Mouse (Mus musculus) pancreas, adult 10 weeks (tissue): ENCODE measurements around the gene Ociad2. TPM values are rescaled to one million over a fixed set of nuclear protein-coding genes. Genes with fewer than 3 reads are reported as not detected.

Experiments
- polyA plus RNA-seq: library from polyadenylated mRNA; stranded (reverse); fragments of 350-450 nt; fragmentation: Illumina TruSeq; extraction: RNeasy Lipid Tissue Mini Kit (QIAGEN cat#74804); gene quantifications from one replicate; pipeline ENCODE4 v1.2.3, GENCODE M21; 2015; ENCODE audit warnings: low read depth, low replicate concordance; ENCODE audit not compliant: insufficient read depth

Gene Ociad2
- polyA plus RNA-seq = 5.1 TPM

DNA sequence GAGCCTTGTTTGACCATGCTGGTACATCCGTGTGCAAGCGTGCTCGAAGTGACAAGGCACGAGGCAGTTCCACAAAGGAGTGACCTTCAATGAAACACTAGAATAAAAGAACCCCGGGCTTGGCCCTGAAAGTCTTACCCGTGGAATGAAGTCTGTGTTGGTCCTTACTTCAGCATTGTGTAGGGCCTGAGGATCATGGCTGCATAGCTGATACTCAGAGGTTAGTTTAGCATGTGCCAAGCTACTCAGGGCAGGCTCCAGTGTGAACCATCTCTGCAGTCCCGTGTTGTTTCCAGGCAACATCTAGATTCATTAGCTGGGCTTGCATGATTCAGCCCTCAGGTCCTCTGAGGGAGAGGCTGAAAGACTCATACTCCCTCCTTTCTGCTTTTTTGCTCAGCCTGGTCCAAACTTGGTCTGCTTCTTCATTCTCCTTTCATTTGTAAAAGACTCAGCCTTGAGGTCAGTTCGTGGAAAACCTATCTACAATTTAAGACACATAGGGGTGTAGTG, at the start of gene Ociad2:
Ociad2 (minus strand) TSS at position 306 of the 513 bp plus-strand sequence.

DNA sequence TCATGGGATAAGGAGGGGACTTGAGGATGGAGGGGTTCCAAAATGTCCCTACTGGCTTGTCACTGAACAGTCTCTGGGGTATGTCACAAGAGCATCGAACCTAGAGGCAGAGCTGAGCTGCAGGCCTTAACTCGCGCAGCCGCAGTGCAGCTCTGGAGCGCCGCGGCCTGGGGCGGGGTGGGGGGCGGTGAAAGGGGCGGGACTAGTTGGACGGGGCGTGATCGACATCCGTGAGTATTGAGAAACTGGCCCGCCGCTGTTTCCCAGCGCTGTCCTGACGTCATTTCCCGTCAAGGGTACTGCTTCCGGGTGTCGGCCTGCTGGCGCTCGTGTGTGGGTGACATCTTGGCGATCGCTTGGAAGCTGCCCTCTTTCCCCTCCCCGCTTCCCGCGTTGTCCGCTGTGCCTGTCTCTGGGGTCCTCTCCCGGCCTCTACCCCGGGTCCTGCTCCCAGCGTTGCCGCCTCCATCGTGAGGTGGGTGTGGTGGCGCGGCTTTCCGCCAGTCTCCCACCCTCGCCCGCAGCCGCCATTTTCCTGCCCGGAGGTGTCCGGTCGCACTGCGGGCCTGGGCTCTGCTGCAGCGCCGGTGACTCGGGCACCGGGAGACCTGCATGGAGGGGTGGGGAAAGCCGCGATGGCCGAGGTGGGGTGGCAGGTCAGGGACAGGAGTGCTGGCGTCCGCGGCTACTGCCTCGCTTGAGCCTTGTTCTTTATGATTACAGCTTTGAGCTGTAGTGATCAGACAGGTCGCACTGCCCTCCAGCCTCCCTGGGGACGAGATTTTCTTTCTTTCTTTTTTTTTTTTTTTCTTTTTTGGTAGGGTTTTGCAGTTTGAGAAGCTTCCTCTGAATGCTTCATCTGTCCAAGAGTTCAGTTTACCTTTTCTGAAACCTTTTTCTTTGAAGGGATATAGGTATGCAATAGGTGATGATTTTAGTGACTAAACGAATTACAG, 48.0 kb downstream of the Ociad2 start, which contains the start of gene Ociad1:
Ociad1 (plus strand) TSS at position 283 of the 956 bp plus-strand sequence.

Other genes starting within 250 kb of the Ociad2 start
- gene Fryl, start 84.4 kb downstream of the Ociad2 start, polyA plus RNA-seq = 18.1 TPM
- gene Ociad1, start 48.2 kb downstream of the Ociad2 start, polyA plus RNA-seq = 58.3 TPM
- not detected for gene Cwh43, start 65.0 kb upstream of the Ociad2 start, polyA plus RNA-seq
- gene Dcun1d4, start 140.0 kb upstream of the Ociad2 start, polyA plus RNA-seq = 2.7 TPM